Mouse (Mus musculus) skeletal muscle tissue, adult 2 months (tissue): ENCODE measurements at regions not wholly inside any gene's neighbourhood (a gene's known extent, or its start where the extent isn't known, plus 50 kb on each side); places are given as distances from the start of the nearest gene placed in this dataset.

Experiments used
- DNase-seq: peaks from one replicate; pipeline ENCODE4 v3.0.0-alpha.2; 2012; ENCODE audit warnings: low read depth, low spot score

DNA sequence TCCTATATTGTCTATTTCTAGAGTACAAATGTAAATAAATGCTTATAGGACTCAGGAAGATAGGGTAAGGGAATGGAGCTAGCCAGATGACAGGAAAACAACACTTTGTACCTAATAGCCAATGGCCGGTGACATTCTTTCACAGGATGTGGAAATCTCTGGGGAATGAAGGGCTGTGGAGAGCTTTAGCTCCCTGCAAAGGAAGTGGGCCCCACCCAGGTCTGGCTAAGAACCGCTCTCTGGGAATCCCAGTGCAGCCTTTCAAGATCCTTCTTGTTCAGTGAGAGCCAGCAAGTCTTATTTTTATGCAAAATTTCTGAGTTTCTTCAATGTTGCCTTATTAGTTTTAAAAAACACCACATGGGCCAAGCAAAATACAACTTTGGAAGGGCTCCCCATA is 54.7 kb upstream of the Pappa2 start:
- peak; percentile 65 for DNase-seq

DNA sequence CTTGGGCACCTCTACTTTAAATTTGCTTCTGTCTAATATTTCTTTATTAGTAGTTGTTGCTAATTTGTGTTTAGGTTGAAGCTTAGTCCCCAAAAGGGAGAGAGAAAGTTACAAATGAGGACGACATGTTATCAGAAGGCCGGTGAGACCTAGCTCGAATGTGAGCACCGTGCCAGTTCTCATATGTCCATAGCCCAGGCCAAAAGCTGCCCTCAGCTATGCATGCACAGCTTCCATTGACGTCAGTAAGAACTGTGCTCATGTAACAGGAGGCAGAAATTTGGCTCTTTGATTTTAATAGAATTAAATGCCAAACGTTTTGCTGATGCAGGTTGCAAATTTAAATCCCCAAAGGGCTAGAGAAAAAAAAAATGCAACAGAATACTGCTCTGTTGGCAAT is 56.1 kb upstream of the Pappa2 start:
- peak; percentile 77 for DNase-seq

DNA sequence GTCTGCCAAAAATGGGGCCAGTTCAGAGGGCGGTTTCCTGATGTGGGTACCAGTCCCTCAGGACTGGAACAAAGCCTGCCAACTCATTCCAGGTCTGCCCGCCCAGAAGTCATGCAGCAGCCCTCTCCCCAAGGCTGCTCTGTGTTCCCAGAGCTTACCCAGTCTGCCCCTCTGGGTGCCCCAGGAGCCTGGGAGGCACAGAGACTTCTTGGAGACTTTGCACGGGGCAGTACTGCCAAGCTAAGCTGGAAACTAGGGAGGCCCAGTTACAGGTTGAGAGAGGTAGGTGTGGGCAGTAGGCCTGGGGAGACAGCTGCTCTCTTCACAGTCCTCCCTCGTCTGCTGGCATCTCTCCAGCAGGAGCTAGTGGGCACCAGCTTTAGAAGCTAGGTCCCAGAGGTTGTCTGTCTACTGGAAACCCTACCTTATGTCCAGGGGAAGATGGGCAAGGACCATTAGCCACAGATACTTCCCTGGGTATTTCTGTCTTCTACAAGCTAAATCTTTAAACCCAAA is 65.6 kb upstream of the Pappa2 start:
- DNase-seq: peak; percentile 68

DNA sequence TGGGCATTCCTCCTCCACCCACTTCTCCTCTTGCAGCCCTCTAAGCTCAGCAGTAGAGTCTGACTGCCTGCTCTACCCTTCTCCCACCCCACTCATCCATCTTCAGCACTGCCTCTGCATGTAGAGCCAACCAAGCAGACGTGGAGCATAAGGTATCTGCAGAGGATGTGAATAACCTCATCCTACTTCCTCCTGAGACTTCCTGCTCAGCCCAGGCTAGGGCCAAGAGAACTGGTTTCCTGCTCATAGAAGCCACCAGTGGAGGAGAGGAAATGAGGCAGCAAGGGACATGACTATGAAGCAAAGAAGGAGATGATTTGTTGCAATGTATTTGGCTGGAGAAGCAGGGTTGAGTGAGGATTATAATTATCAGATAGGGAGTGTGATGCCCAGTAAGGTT is 84.7 kb upstream of the Pappa2 start:
- no peak for DNase-seq

DNA sequence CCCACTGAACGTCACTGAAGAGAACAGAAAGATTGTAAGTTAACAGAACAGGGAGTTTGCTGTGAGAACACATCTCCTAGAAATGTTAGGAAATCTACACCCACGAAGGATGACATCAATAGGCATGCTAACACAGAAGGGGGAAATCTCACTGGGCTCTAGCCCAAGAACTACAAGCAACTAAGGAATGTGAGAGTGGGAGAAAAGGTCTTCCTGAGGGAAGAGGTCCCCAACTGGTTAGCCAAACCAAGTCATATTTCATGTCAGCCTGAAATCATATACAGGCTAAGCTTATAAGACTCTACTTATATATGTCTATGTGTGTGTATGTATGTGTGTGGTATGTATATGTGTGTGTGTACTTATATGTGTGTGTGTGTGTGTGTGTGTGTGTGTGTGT is 118.9 kb upstream of the Pappa2 start:
- DNase-seq: no peak

DNA sequence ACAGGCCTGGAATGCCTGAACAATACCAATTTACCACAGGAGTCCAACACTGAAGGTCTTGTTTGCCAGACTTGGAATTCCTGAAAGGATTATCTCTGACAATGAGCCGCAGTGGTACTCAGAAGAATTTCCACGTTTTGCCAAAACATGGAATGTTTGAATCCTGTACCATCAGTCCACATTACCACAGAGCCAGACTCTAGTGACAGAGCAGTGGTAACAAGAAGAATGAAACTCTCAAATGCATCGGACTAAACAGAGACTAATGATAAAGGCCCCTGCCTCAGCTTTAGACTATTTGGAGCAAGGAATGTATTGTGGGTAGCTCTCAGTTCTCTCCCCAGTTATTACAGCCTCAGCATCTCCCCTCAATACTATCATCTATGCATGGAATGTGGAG is 109.9 kb upstream of the Cop1 start:
- no peak for DNase-seq

DNA sequence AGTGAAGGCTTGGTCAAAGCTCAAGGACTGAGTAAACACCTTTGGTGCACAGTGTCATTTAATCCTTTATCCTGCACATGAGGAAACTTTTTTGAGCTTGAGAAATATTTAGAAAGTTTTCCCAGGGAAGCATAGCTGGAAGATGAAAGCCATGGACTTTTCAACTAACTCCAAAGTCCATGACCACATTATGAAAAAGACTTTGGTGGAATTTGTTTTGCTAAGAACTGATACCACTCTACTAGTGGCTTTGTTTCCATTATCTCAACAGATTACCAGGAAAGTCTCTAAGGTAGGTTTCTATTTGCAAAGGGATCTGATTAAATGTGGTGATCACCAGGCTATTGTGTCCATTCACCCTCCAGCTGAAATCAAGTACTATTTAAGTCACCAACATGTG is 107.2 kb upstream of the Cop1 start:
- no peak for DNase-seq

DNA sequence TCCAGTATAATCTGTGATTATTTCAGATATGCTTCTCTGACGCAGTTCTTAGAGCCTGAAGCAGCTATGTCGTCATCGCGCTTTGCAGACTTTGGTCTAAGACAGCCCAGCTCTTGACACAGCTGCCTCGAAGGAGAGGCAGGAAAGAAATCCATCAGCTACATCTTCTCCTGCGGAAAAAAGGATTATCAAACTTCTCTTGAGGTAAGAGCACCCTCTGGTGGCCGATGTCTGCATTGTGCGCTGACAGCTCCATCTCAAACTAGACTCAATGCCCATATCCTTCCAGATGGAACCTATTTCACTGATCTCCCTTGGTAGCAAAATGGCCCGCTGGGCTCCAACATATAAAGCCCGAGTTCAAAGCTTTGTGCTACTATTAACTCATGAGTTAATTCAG is 96.8 kb upstream of the Cop1 start:
- DNase-seq: peak; percentile 50

DNA sequence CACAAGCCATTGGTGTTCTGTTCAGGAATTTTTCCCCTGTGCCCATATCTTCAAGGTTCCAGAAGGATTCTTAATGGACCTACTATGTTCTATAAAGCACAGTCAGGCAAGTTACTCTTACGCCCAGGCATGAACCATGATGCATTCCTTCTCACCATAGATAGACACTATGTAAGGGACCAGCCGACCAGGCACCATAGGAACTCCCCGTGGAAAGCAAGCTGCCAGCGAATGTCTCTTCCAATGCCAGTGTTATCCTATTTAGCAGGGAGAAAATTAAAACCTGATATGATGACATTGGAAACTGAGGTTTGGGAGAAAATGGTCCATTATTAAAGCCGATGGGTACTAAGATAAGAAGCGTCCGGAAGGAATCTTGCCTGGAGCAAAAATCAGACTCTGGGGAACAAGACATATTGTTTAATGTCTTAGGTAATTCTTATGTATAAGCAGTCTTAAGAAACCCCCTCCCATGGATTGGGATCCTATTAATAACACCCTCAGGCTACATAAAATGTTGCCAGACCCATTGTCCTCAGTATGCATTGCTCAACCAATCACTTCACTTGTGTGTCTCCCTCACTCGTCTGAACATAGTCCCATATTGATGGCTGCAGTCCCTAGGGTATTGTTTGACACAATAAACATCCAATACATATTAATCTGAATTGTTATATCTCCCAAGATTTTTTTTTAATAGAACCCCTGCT is 84.2 kb upstream of the Cop1 start:
- DNase-seq: no peak

DNA sequence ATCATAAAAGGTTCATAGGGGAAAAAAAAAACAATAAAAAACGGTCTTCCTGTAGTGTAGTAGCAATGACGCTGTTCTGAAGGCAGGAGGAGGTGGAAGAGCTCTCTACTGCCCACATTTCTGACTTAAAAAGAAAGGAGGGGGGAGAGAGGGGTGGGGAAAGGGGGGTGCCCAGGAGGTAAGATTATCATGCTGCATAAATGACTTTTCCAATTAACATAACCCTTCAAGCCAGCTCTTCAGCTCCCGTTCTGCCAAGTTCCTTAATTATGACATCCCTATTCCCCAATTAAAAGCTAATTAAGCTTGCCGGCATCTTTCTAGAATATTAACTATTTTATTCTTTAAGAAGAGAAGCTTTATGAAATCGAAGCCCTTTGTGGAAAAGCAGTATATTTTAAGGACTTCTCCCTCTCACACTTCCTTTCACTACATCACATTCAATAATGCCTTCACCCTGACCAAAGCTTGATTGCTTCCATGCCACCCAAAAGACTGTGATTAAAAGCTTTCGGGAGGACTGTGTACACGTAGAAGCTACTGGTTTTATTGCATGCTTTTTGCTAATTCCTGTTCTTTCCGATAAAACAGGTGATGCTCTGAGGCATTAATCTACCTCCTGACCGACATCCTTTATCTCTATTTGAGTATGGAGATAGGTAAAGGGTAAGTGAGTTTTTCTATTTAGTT is 83.5 kb upstream of the Cop1 start:
- no peak for DNase-seq

DNA sequence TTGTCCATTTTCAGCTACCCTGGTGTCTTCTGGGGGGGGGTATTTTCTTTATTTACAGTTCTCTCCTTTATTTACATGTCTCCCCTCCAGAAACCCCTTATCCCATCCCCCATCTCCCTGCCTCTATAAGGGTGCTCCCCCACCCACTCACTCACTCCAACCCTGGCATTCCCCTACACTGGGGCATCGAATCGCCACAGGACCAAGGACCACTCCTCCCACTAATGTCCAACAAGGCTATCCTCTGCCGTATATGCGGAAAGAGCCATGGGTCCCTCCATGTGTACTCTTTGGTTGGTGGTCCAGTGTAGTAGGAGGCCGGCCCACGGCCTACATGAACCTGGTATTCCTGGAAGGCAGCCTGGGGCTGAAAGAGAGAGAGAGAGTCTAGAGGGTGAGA is 82.9 kb upstream of the Cop1 start:
- DNase-seq: no peak

DNA sequence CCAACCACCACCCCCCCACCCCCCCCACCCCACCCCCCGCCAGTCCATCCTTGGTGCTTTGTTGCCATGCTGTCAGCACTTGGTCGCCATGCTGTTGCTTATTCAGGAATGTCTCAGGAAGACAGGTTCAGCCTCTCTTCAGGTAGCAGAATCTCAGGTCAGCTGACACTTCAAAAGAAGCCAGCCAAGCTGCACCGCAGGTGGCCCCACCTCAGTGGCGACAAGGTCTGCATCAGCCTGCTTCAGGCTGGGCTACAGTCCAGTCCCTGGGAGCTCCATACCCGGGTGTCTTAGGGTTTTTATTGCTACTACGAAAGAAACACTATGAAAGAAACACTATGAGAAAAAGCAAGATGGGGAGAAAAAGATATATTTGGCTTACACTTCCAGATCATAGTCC is 82.4 kb upstream of the Cop1 start:
- DNase-seq: no peak

DNA sequence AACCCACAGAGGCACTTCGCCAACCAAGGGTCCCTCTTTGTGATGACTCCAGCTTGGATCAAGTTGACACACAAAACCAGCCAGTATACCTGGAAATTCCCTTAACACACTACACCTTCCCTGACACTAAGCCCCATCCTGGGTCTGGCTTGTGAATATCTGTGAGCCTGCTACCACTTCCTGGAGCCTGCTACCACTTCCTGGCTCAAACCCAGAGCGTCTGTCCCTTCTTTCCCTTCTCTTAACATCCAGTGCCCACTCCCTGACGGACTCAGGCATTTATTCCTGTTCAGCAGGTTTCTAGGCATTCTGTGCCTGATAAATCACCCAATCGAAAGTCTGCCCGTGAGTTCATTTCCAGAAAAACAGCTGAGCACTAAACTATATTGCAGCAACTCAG is 81.8 kb upstream of the Cop1 start:
- no peak for DNase-seq

DNA sequence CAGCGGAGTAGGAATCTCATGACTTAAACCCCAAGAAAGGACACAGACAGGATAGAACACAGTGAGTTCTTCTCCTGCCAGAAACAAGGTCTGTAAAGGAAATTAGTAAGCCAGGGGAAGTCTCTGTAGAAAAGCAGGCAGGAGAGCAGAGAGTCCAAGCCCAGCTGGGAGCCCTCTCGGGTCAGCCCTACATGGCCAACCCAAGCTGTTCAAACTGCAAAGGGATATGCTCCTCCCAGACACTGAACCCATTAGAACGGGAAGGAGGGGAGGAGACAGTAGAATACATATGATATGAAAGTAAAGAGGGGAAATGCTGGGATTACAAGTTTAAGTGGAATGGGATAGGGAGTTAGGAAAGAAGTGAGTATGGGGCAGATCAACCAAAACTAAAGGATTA is 75.7 kb upstream of the Cop1 start:
- DNase-seq: no peak

DNA sequence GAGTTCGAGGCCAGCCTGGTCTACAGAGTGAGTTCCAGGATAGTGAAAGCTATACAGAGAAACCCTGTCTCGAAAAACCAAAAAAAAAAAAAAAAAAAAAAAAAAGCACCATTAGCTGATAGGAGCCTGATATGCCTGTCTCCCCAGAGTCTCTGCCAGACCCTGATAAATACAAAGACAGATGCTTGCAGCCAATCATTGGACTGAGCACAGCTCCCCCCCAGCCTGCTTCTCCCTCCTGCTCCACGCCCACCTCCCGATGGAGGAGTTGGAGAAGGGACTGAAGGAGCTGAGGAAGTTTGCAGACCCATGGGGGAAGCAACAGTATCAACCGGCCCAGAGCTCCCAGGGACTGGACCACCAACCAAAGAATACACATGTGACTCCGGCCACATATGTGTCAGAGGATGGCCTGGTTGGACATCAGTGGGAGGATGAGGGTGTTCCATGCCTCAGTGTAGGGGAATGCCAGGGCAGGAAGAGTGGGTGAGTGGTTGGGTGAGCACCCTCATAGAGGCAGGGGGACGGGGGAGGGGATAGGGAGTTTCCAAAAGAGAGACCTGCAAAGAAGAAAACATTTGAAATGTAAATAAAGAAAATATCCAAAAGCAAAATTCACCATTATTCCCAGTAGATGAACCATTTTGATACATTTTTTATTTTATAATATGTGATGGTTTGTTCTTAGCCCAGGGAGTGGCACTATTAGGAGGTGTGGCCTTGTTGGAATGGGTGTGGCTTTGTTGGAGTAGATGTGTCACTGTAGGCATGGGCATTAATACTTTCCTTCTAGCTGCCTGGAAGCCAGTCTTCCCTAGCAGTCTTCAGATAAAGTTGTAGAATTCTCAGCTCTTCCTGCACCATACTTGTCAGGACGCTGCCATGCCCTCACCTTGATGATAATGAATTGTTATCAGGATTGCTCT is 71.8 kb upstream of the Cop1 start:
- DNase-seq: no peak

DNA sequence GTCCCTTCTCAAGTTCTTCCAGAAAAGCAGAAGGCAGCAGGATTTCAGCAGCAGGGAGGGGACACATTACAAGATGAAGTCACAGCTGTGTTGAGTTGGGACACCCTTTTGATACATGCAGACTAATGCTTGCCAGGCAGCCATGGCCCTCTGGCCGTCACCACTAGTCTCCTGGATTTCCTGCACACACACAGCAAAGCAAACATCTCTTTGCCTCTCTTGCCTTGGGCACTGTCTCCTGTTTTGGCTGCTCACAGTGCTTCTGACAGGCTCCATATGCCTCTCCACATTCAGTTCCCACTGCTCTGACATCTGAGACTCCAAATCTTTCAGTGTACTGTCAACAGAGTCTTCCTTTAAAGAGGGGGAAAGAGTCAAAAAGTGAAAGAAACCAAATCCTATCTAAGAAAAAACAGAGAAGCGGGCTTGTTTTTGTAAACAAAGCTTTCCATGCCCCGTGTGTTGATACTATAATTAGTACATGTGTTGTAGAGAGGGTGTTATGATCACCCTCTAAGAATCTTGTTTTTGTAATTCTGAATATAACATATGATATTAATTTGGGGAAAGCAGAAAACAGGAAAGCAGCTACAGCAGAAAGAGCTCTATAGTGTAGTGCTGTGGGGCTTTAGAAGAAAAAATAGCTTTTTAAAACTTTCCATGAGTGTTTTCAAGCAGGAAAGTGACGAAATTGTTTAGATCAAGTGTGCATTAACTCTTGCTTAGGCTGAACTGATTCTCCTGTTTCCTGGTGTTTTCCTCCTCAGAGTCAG is 68.8 kb upstream of the Cop1 start:
- DNase-seq: no peak

DNA sequence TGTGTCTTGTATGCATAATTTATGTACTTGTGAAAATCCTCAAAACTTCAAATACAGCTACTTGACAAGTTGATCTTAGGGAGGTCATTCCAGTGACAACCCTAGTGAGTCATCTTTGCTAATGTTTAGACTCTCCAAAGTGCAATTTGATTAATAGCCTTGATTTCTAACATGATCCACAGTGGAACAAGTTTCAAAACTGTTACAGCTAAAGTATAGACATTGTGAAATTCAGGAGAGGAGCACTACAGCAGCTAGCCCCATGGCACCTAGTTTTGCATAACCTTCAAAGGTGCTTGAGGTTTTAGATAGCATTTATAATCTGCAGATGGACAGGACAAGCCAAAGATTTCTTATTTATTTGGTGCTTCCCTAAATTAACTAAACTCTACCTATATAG is 50.1 kb upstream of the Cop1 start:
- no peak for DNase-seq
